Mouse (Mus musculus): ENCODE measurements at regions not wholly inside any gene's neighbourhood (a gene's known extent, or its start where the extent isn't known, plus 50 kb on each side); places are given as distances from the start of the nearest gene placed in this dataset.

GRCm38 (mm10) chr13:48016606-48017005 is 244.4 kb upstream of the Id4 start:
- 90% methylated on average over 6 of the region's 6 CpGs for WGBS
- H3K27me3 ChIP-seq, result 0 out of 2 replicates have a peak, but pooled peaks cover 8% of the 10 kb centered on the region
- H3K4me3 ChIP-seq, result no peak overlapping the region
- no peak overlapping the region for H3K9ac ChIP-seq (replicated peaks)
- no peaks in the 10 kb centered on the region for H3K36me3 ChIP-seq
- H3K27ac ChIP-seq (replicated peaks), result no peak overlapping the region
- no peaks in the 10 kb centered on the region for H3K9me3 ChIP-seq
- peaks cover 18% of the 10 kb centered on the region for H3K4me1 ChIP-seq
- no peak for ATAC-seq (ENCODE audit: low FRiP score, low read depth)
- H3K4me2 ChIP-seq (replicated peaks), result no peak overlapping the region

GRCm38 (mm10) chr13:48017649-48018048 is 243.4 kb upstream of the Id4 start:
- no peak overlapping the region for H3K4me2 ChIP-seq (replicated peaks)
- H3K27me3 ChIP-seq, result 0 out of 2 replicates have a peak, but pooled peaks cover 8% of the 10 kb centered on the region
- H3K9me3 ChIP-seq, result no peaks in the 10 kb centered on the region
- 79% methylated on average over 8 of the region's 8 CpGs for WGBS
- no peak overlapping the region for H3K4me3 ChIP-seq
- H3K9ac ChIP-seq (replicated peaks), result no peak overlapping the region
- no peak for ATAC-seq (ENCODE audit: low FRiP score, low read depth)
- H3K36me3 ChIP-seq, result no peaks in the 10 kb centered on the region
- no peak overlapping the region for H3K27ac ChIP-seq (replicated peaks)
- H3K4me1 ChIP-seq, result peaks cover 12% of the 10 kb centered on the region

- H3K36me3 ChIP-seq, result no peaks in the 10 kb centered on the region
- no peak overlapping the region for H3K4me2 ChIP-seq (replicated peaks)
- H3K27me3 ChIP-seq, result 0 out of 2 replicates have a peak, but pooled peaks cover 8% of the 10 kb centered on the region
- H3K9me3 ChIP-seq, result no peaks in the 10 kb centered on the region
- H3K27ac ChIP-seq (replicated peaks), result no peak overlapping the region
- H3K4me1 ChIP-seq, result peaks cover 9% of the 10 kb centered on the region
- WGBS, result 77% methylated on average over 5 of the region's 5 CpGs
- H3K4me3 ChIP-seq, result no peak overlapping the region
- ATAC-seq (ENCODE audit: low FRiP score, low read depth), result no peak
- no peak overlapping the region for H3K9ac ChIP-seq (replicated peaks)
Measured at GRCm38 (mm10) chr13:48018606-48019005, 242.4 kb upstream of the Id4 start.

GRCm38 (mm10) chr13:48022958-48023615 is 237.9 kb upstream of the Id4 start:
- no peak overlapping the region for H3K4me2 ChIP-seq (replicated peaks)
- no peaks in the 10 kb centered on the region for H3K9me3 ChIP-seq
- no peak for ATAC-seq (ENCODE audit: low FRiP score, low read depth)
- WGBS, result 46% methylated on average over 7 of the region's 7 CpGs
- no peaks in the 10 kb centered on the region for H3K36me3 ChIP-seq
- H3K9ac ChIP-seq (replicated peaks), result no peak overlapping the region
- no peak overlapping the region for H3K4me3 ChIP-seq
- H3K4me1 ChIP-seq, result peaks cover 6% of the 10 kb centered on the region; the same call in 1 of the 2 replicates
- no peaks in the 10 kb centered on the region for H3K27me3 ChIP-seq
- no peak overlapping the region for H3K27ac ChIP-seq (replicated peaks)

- Histone ChIP-seq H3K4me3 (no peak overlapping the region), H3K36me3 (no peaks in the 10 kb centered on the region), H3K27ac (replicated peaks) (no peak overlapping the region; the same call in 1 of the 2 replicates), H3K4me2 (replicated peaks) (no peak overlapping the region), H3K4me1 (peaks cover 6% of the 10 kb centered on the region; the same call in 1 of the 2 replicates), H3K9ac (replicated peaks) (no peak overlapping the region), H3K9me3 (no peaks in the 10 kb centered on the region), H3K27me3 (no peaks in the 10 kb centered on the region)
- ATAC-seq (ENCODE audit: low FRiP score, low read depth), result no peak
- 78% methylated on average over 7 of the region's 7 CpGs for WGBS
Measured at GRCm38 (mm10) chr13:48027775-48028489, 233.1 kb upstream of the Id4 start.

- Histone ChIP-seq H3K27me3 (no peaks in the 10 kb centered on the region), H3K9ac (replicated peaks) (no peak overlapping the region), H3K4me1 (no peaks in the 10 kb centered on the region; the same call in 1 of the 2 replicates), H3K36me3 (no peaks in the 10 kb centered on the region), H3K4me2 (replicated peaks) (no peak overlapping the region), H3K4me3 (no peak overlapping the region), H3K27ac (replicated peaks) (no peak overlapping the region), H3K9me3 (no peaks in the 10 kb centered on the region)
- 83% methylated on average over 8 of the region's 8 CpGs for WGBS
- ATAC-seq (ENCODE audit: low FRiP score, low read depth), result no peak
Measured at GRCm38 (mm10) chr13:48031491-48031890, 229.5 kb upstream of the Id4 start.

GRCm38 (mm10) chr13:48042172-48042571 is 218.9 kb upstream of the Id4 start:
- Histone ChIP-seq H3K27ac (replicated peaks) (no peak overlapping the region), H3K4me2 (replicated peaks) (no peak overlapping the region), H3K27me3 (no peaks in the 10 kb centered on the region), H3K9me3 (no peaks in the 10 kb centered on the region), H3K36me3 (no peaks in the 10 kb centered on the region), H3K9ac (replicated peaks) (no peak overlapping the region), H3K4me3 (no peak overlapping the region), H3K4me1 (peaks cover 19% of the 10 kb centered on the region)
- 40% methylated on average over 4 of the region's 4 CpGs for WGBS
- no peak for ATAC-seq (ENCODE audit: low FRiP score, low read depth)

- no peak overlapping the region for H3K27ac ChIP-seq (replicated peaks)
- no peak for ATAC-seq (ENCODE audit: low FRiP score, low read depth)
- no peaks in the 10 kb centered on the region for H3K27me3 ChIP-seq
Measured at GRCm38 (mm10) chr13:48042572-48042971, 218.5 kb upstream of the Id4 start.

GRCm38 (mm10) chr13:48046201-48046750 is 214.8 kb upstream of the Id4 start:
- H3K27ac ChIP-seq (replicated peaks), result no peak overlapping the region
- no peaks in the 10 kb centered on the region for H3K27me3 ChIP-seq
- H3K4me2 ChIP-seq (replicated peaks), result no peak overlapping the region
- WGBS, result 68% methylated on average over 25 of the region's 25 CpGs
- peaks cover 15% of the 10 kb centered on the region for H3K4me1 ChIP-seq
- H3K9me3 ChIP-seq, result no peaks in the 10 kb centered on the region
- no peak for ATAC-seq (ENCODE audit: low FRiP score, low read depth)
- no peak overlapping the region for H3K4me3 ChIP-seq
- H3K9ac ChIP-seq (replicated peaks), result no peak overlapping the region
- no peaks in the 10 kb centered on the region for H3K36me3 ChIP-seq

More at GRCm38 (mm10) chr13:48042572-48042971, 218.5 kb upstream of the Id4 start:
- H3K4me3 ChIP-seq, result no peak overlapping the region
- WGBS, result 70% methylated on average over 6 of the region's 6 CpGs
- H3K9ac ChIP-seq (replicated peaks), result no peak overlapping the region
- H3K4me2 ChIP-seq (replicated peaks), result no peak overlapping the region
- no peaks in the 10 kb centered on the region for H3K36me3 ChIP-seq
- no peaks in the 10 kb centered on the region for H3K9me3 ChIP-seq
- peaks cover 19% of the 10 kb centered on the region for H3K4me1 ChIP-seq

- no peaks in the 10 kb centered on the region for H3K27me3 ChIP-seq
- H3K9me3 ChIP-seq, result no peaks in the 10 kb centered on the region
- ATAC-seq (ENCODE audit: low FRiP score, low read depth), result no peak
- no peak overlapping the region for H3K4me2 ChIP-seq (replicated peaks)
- WGBS, result 96% methylated on average over 6 of the region's 6 CpGs
- H3K36me3 ChIP-seq, result no peaks in the 10 kb centered on the region
- H3K4me1 ChIP-seq, result peaks cover 6% of the 10 kb centered on the region
- no peak overlapping the region for H3K27ac ChIP-seq (replicated peaks)
- H3K4me3 ChIP-seq, result no peak overlapping the region
- H3K9ac ChIP-seq (replicated peaks), result no peak overlapping the region
Measured at GRCm38 (mm10) chr13:48049796-48050195, 211.2 kb upstream of the Id4 start.

- Histone ChIP-seq H3K27me3 (no peaks in the 10 kb centered on the region), H3K9ac (replicated peaks) (no peak overlapping the region), H3K4me3 (no peak overlapping the region), H3K4me1 (peaks cover 10% of the 10 kb centered on the region), H3K36me3 (no peaks in the 10 kb centered on the region), H3K4me2 (replicated peaks) (no peak overlapping the region), H3K9me3 (no peaks in the 10 kb centered on the region), H3K27ac (replicated peaks) (no peak overlapping the region)
- ATAC-seq (ENCODE audit: low FRiP score, low read depth), result no peak
Measured at GRCm38 (mm10) chr13:48074630-48075029, 186.4 kb upstream of the Id4 start.

- ATAC-seq (ENCODE audit: low FRiP score, low read depth), result no peak
- no peaks in the 10 kb centered on the region for H3K9me3 ChIP-seq
- 89% methylated on average over 5 of the region's 5 CpGs for WGBS
- H3K27me3 ChIP-seq, result no peaks in the 10 kb centered on the region
- H3K9ac ChIP-seq (replicated peaks), result no peak overlapping the region
- no peak overlapping the region for H3K4me2 ChIP-seq (replicated peaks)
- H3K4me3 ChIP-seq, result no peak overlapping the region
- H3K36me3 ChIP-seq, result no peaks in the 10 kb centered on the region
- H3K4me1 ChIP-seq, result peaks cover 10% of the 10 kb centered on the region
- no peak overlapping the region for H3K27ac ChIP-seq (replicated peaks)
Measured at GRCm38 (mm10) chr13:48075315-48075714, 185.7 kb upstream of the Id4 start.

Data from midbrain, embryonic 12.5 days (tissue).